Mouse (Mus musculus) gastrocnemius, adult 2 months (tissue): ENCODE measurements around the gene Stat5a. TPM values are rescaled to one million over a fixed set of nuclear protein-coding genes. Genes with fewer than 3 reads are reported as not detected.

ENCODE experiments used
- DNase-seq: peaks from one replicate; pipeline ENCODE4 v3.0.0; 2022
- H3K27ac ChIP-seq: fragments of 200-600 bp; 2 replicates; pipeline ENCODE4 v1.8.1; 2022; ENCODE audit warnings: mild to moderate bottlenecking
- H3K4me3 ChIP-seq: fragments of 200-600 bp; 2 replicates; pipeline ENCODE4 v1.8.1; 2022; ENCODE audit warnings: mild to moderate bottlenecking, moderate library complexity
- CTCF ChIP-seq: fragments of 200-600 bp; IDR thresholded peaks from 2 replicates; pipeline ENCODE4 v1.8.1; 2022; ENCODE audit warnings: antibody characterized with exemption, mild to moderate bottlenecking, moderate library complexity
- intact Hi-C: fragments of 180-260 bp; cut with DNase I; formaldehyde crosslinking; loops from one replicate; pipeline ENCODE4 v1.15.1; 2025
- total RNA-seq, 2 experiments: library from RNA; stranded (reverse); gene quantifications; 2 replicates each; pipeline ENCODE4 v1.2.3; 2021

The Stat5a gene
- total RNA-seq, 2 experiments from 2014 or later = 11.7 to 15.8 TPM

DNA sequence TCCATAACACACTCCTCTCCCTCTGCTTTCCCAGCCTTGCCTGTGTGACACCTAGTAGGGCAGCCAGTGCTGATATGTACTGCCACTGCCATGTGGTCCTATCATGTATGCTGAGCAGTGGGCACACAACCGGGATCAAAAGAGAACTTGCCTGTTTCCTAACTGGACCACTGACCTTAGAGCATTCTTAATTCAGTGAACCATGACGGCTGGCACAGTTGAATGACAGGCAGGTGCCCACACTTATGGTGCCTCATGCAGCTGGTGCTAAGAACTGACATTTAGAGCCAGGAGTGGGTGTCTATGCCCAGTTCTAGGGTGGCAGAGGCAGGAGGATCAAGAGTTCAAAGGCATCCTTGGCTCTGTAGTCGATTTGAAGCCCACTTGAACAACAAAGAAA, 16.6 kb downstream of the Stat5a start:
- Histone ChIP-seq H3K4me3 (no peak overlapping the region), H3K27ac (no peak overlapping the region)
- TF ChIP-seq CTCF = no peak
- no peak for DNase-seq
- intact Hi-C loops = no loop called here

GRCm38 (mm10) chr11:100879321-100880078, 20.3 kb downstream of the Stat5a start:
- Histone ChIP-seq H3K27ac (no peak overlapping the region), H3K4me3 (no peak overlapping the region)
- intact Hi-C loops = no loop called here
- DNase-seq = no peak
- no peak for TF ChIP-seq CTCF

DNA sequence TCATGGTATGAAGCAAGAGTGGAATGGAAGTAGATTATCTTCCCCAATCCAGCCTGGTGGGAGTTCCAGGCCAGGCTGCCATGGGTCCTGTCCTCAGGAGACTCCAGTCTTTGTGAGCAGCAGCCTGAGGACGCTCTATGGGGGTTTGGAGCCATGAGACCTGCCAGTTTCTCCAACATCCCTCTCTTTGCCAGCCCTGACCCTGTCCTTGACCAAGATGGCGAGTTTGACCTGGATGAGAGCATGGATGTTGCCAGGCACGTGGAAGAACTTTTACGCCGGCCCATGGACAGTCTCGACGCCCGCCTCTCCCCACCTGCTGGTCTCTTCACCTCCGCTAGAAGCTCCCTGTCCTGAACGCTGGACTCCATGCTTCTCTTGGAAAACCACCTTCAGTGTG, 24.5 kb downstream of the Stat5a start:
- intact Hi-C loops = no loop called here
- H3K27ac ChIP-seq = no peak overlapping the region
- H3K4me3 ChIP-seq = no peak overlapping the region
- peak; percentile 17 for DNase-seq
- no peak for TF ChIP-seq CTCF

GRCm38 (mm10) chr11:100885472-100885871, 26.3 kb downstream of the Stat5a start:
- intact Hi-C loops = no loop called here
- Histone ChIP-seq H3K27ac (peak overlapping the region; percentile 40), H3K4me3 (no peak overlapping the region)
- peak; percentile 28 for DNase-seq
- TF ChIP-seq CTCF = no peak

GRCm38 (mm10) chr11:100886188-100886740, 27.1 kb downstream of the Stat5a start:
- DNase-seq = no peak
- TF ChIP-seq CTCF = no peak
- intact Hi-C loops = no loop called here
- Histone ChIP-seq H3K27ac (no peak overlapping the region), H3K4me3 (no peak overlapping the region)

DNA sequence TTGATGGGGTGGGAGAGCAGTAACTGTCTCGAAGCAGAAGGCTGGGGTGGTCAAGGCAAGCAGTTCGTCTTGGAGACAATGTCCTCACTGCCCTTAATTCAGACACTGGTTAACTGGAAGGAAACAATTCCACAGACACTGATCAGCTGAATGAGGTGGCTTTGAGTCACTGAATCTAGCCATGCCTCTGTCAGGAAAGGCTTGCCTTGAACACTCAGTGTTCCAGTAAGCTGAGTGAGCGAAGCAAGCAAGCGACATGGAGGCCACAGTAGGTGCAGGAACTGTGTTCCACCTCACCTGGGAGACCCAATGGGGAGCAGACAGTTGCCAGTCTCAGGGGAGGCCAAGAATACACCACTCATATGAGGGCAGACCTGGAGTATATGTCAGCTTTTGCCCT, 28.1 kb downstream of the Stat5a start:
- TF ChIP-seq CTCF = no peak
- intact Hi-C loops = no loop called here
- Histone ChIP-seq H3K4me3 (no peak overlapping the region), H3K27ac (no peak overlapping the region)
- DNase-seq = no peak

GRCm38 (mm10) chr11:100887764-100888163, 28.6 kb downstream of the Stat5a start:
- no peak for DNase-seq
- H3K27ac ChIP-seq = no peak overlapping the region
- H3K4me3 ChIP-seq = no peak overlapping the region
- TF ChIP-seq CTCF = no peak
- intact Hi-C loops = no loop called here

DNA sequence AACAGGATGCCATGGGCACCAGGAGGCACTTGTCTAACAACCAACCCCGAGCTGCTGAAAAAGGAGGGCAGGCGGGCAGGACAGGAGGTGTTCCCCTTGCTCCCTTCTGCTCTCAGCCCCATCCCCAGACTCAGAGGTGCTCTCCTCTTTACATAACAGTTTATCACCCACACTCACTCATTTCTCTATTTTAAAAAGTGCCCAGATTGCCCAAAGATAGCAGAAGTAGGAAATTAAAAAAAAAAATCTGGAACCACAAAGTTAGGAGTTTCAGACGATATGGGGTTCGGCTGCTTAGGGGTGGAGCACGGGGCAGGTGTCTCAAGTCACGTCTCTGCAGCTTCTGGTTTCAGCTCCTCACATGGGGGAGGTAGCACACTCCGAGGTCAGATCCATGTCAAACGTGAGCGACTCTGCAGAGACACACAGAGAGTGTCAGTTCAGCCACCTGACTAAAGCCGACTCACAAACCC, 29.2 kb downstream of the Stat5a start:
- no peak for DNase-seq
- TF ChIP-seq CTCF = no peak
- intact Hi-C loops = no loop called here
- Histone ChIP-seq H3K4me3 (no peak overlapping the region), H3K27ac (no peak overlapping the region)

DNA sequence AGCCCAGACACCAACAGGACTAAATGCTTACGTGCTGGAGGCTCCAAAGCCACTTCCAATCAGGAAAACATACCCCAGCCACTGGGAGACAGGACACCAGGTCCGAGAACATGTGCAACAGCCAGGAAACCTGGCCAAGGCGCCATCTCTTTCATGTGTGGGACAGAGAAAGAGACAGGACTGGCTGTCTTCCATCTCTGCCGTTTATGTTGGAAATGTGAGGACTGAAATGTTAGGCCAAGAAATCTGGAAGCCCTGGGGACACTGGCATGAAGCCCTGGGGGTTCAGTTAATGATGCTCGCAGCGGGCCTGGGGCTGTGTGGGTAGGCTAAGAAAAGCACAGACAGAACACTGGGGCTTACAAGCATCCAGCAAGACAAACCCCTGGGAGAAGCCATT, 31.3 kb downstream of the Stat5a start:
- H3K4me3 ChIP-seq = no peak overlapping the region
- peak overlapping the region; percentile 75; the same call in 1 of the 2 replicates for H3K27ac ChIP-seq
- intact Hi-C loops = loop anchor here (5.0 kb wide), 2 partner anchors 58 to 287 kb away; partner anchors contain the start of gene Ccr10
- TF ChIP-seq CTCF = no peak
- DNase-seq = peak; percentile 61

DNA sequence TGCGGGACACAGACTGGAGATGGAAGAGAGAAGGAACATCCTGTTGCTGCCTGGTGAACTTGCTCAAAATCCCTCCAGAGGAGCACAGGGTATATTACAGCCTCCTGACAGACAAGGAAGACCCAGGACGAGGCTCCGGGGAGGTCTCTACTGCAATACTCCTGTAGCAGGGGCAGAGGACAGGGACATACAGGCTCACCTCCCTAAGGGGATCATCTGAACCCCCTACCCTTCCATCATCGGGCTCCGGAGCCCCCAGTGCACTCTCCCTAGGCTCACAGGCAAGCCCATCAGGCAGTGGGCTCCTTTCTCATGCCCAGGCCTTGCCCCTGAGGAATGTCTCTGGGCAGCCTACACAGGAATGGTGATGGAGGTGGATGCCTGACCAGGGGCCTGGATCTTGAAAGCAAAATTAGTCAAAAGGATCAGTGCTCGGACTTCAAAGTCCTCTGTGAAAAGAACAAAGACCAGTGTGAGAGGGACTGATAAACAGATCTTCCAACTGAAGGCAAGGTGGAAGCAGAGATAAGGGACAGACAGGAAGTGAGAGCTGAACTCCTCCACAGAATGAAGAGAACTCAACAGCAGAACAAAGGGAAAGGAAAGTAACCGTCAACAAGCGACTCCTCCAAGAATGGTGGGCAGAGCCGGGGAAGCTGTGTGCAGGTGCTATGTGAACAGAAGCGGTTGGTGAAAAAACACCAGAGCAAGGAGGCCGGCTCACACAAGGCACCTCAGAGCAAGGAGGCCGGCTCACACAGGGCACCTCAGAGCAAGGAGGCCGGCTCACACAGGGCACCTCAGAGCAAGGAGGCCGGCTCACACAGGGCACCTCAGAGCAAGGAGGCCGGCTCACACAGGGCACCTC, 32.3 kb downstream of the Stat5a start:
- peak; percentile 12 for DNase-seq
- intact Hi-C loops = loop anchor here (2.0 to 5.0 kb wide), 3 partner anchors 59 to 286 kb away; partner anchors contain the start of gene Ccr10
- no peak for TF ChIP-seq CTCF
- no peak overlapping the region for H3K4me3 ChIP-seq
- peak overlapping the region; percentile 75 for H3K27ac ChIP-seq

DNA sequence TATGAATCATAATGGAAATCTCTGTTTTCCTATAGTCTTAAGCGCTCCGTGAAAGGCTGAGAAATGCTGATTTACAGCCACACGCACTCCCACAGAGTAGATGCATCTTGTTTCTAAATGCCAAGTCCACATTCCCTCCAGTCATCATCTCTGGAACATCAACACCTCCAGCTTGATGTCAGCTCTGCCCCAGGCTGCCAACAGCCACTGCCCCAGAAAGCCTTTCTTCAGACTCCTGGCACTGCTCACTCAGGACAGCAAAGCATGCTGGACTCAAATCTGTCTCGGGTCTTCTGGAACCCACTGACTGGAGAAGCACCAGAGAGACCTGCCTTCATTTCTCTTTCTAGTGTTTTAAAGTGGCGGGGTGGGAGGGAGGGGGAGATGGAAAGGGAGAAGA, 33.3 kb downstream of the Stat5a start:
- DNase-seq = peak; percentile 73
- no peak for TF ChIP-seq CTCF
- no peak overlapping the region for H3K4me3 ChIP-seq
- H3K27ac ChIP-seq = peak overlapping the region; percentile 75
- intact Hi-C loops = loop anchor here (2.0 to 5.0 kb wide), 3 partner anchors 60 to 285 kb away; partner anchors contain the start of gene Ccr10

DNA sequence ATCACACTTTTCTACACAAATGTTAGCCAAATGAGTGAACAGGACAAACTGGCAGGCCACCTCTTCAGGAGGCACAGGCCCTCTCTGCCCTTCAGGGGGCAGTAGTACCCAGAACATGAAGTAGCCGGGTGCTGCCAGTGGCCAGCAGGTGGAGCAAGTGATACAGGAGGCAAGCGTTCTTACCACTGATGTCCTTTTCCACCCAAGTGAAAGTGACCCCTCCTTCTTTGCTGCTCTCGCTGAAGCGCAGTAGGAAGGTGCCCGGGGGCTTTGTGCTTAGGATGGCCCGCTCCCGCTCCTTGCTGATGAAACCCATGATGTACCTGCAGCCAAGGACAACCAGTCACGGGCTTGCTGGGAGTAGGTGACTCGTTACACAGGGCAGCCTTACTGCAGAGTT, 34.3 kb downstream of the Stat5a start:
- peak; percentile 93 for DNase-seq
- Histone ChIP-seq H3K4me3 (peak overlapping the region; percentile 51), H3K27ac (peak overlapping the region; percentile 75)
- intact Hi-C loops = loop anchor here (1.0 to 5.0 kb wide), 4 partner anchors 61 to 284 kb away; partner anchors contain the start of gene Ccr10
- TF ChIP-seq CTCF = no peak; the same call in 1 of the 2 replicates
